Mouse (Mus musculus): ENCODE measurements around the gene Ceacam19. TPM values are rescaled to one million over a fixed set of nuclear protein-coding genes. Genes with fewer than 3 reads are reported as not detected.

The Ceacam19 gene
- total RNA-seq, 2 experiments from 2014 or later = not detected

DNA sequence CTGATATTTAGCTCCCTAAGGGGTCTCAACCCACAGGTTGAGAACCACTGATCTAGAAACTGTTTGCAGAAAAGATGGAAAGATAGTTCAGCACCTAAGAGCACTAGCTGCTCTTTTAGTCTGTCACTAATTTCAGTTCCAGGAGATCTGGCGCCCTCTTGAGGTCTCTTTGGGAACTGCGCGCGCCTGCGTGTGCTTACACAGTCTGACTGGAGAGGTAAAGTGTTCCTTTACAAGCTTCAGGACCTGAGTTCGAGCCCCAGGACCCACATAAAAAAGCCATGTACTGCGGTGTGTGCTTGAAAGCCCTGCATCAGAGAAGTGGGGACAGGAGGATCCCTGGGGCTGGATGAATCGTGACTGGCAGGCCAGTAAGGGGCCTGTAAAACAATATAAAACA lies 2.1 kb upstream of the Ceacam19 start:
- intact Hi-C loops (cut with DNase I) = no loop called here
- peak in 1 of 2 experiments; percentile 27 for DNase-seq

DNA sequence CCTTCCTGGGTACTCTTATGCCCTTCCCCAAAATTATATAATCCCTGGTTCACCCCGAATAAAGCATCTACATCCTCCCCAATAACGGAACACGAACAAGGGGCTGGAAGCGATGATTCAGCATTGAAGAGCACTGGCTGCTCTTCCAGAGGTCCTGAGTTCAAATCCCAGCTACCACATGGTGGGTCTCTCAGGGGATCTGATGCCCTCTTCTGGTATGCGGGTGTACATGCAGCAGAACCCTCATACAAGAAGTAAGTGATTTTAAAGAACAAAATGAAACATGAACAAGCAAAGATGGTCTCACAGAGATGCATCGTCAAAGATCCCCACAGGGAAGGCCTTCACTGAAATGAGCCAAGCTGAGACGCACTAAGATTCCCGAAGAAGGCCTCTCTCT lies 7.0 kb downstream of the Ceacam19 start:
- intact Hi-C loops (cut with DNase I) = no loop called here
- DNase-seq = no peak

GRCm38 (mm10) chr7:19876781-19877425 lies 10.9 kb downstream of the Ceacam19 start:
- intact Hi-C loops (cut with DNase I) = loop anchor here (10.0 kb wide), 1 partner anchor 78 kb away; the partner anchor contains the start of gene Igsf23
- DNase-seq = no peak

- DNase-seq = peak in 1 of 2 experiments; percentile 23
- intact Hi-C loops (cut with DNase I) = loop anchor here (10.0 kb wide), 1 partner anchor 79 kb away; the partner anchor contains the start of gene Igsf23
These were observed 11.7 kb downstream of the Ceacam19 start for GRCm38 (mm10) chr7:19875948-19876682.

GRCm38 (mm10) chr7:19871943-19872601 lies 15.7 kb downstream of the Ceacam19 start:
- intact Hi-C loops (cut with DNase I) = loop anchor here (10.0 kb wide), 1 partner anchor 83 kb away; the partner anchor contains the start of gene Igsf23
- no peak for DNase-seq

DNA sequence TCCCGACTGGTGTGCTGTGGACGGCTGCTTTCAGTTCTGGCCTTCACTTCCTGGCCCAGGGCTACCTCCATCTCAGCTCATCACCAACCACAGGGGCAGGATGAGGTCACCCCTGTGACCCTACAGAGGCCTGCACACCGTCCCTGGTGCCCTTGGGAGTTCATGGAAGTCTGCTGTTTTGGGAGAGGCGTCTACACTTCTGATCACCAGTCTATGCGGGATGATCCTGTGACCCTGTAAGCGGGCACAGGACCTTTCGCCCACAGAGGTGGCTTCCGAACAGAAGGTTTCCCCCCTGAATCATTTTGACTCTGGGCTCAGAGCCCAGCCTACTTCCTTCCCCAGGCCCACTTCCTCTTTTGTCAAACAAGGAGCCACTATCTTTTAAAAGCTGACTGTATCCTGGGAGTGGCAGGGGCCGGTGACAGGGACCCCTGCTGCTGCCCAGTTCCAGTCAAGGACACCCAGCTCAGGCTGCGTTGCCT lies 16.6 kb downstream of the Ceacam19 start:
- intact Hi-C loops (cut with DNase I) = loop anchor here (10.0 kb wide), 1 partner anchor 84 kb away; the partner anchor contains the start of gene Igsf23
- no peak for DNase-seq

DNA sequence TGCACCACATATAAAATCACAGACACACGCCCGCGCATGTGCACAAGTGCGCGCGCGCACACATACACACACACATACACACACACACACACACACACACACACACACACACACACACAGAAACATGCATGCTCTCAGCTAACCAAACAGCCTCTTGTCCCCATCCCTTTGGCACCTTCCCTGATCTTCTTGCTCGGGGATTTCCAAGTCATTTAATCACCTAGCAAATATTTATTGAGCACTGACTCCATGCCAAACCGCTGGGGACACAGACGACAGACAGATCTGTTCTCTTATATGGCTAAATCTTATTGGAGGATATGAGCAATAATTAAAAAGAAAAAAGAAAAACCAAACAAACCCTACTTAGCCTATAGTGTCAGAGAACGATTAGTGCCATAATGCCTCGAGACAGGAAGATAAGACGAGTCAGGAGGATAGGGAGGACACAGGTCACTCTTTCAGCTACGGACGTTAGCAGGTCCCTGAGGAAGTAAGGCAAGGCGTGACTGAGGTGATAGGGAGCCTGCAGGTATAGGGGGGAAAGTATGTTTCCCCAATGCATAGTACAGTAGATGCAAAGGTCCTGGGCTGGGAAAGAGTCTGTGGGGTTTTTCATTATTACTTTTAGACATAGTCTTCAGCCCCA lies 19.9 kb downstream of the Ceacam19 start:
- intact Hi-C loops (cut with DNase I) = no loop called here
- DNase-seq = no peak

- DNase-seq = no peak
- intact Hi-C loops (cut with DNase I) = no loop called here
These were observed 21.3 kb downstream of the Ceacam19 start for GRCm38 (mm10) chr7:19866490-19866889.

GRCm38 (mm10) chr7:19865246-19866036 lies 22.3 kb downstream of the Ceacam19 start:
- no peak for DNase-seq
- intact Hi-C loops (cut with DNase I) = no loop called here

DNA sequence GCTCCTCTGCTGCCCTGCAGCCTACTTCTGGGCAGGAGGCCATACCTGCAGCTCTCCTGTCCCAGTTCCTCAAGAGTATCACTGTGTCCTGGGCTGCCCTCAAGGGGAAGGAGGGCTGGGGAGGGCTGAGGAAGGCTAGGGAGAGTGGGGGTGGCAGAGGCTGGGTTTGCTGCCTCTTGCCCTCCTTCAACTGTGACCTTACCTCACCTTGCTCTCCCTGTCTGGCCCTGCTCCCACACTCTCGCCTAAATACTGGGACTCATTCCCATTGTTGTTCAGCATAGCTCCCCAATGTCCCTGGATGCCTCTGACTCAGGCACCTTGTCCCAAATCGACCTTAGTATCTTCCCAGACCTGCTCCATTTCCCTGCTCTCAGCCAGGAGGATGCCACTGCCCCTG lies 23.5 kb downstream of the Ceacam19 start:
- intact Hi-C loops (cut with DNase I) = no loop called here
- DNase-seq = no peak

DNA sequence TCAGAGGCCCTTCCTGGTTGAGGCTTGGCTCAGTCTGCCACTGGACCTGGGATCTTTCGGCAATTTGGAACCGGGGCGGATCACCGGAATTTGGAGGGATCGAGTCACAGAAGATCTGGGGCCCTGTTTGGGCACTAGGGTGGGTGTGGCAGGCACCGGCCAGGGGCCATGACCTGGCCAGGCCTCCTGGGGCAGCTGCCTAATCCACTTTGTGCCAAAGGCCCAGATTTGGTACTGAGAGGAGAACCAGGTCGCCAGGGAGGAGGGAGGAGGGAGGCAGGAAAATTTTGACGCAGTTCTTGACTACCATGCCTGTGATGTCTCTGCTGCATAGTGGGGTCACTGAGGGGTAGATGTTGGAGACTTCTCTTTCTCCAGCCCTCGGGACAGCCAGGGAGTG lies 26.6 kb downstream of the Ceacam19 start, which contains the start of gene Ceacam16:
Gene Ceacam16 (minus strand): TSS at position 101 of the 400 bp plus-strand sequence.
- intact Hi-C loops (cut with DNase I) = no loop called here

DNA sequence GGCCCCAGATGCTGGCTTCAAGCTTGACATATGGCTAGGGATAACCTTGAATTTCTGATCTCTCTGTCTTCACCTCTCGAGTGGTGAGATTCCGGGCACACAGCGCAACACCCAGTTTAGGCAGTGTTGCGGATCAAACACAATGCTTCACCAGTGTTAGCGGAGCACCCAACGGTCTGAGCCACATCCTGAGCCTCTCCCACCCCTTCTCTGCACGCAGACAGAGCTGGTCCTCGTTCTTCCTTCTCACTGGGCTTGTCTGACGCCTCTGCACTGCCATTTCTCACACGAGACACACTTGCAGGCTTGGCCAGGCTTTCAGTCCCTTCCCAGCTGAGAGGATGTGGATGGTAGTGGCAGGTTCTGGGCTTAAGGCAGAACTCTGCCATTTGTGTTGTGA lies 28.0 kb downstream of the Ceacam19 start:
- intact Hi-C loops (cut with DNase I) = no loop called here
- no peak for DNase-seq

More for the DNA sequence above, 26.6 kb downstream of the Ceacam19 start, which contains the start of gene Ceacam16:
- DNase-seq = no peak

DNA sequence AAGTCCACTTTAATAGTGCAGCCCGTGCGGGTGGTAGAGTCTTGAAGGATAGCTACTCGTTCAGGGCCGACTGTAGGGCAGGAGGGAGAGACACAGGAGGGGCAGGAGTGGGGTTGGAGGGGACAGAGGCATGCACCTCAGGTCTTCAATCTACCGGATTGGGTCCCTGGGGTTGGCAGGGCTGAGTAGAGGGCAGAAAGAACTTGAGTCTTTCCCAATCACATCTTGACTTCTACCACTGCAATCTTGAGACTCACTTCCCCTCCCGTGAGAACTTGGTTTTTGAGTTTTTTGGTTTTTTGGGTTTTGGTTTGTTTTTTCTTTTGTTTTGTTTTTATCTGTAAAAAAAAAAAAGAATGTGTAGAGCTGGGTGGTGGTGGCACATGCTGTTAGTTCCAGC lies 31.5 kb downstream of the Ceacam19 start:
- DNase-seq = no peak
- intact Hi-C loops (cut with DNase I) = no loop called here

GRCm38 (mm10) chr7:19855663-19856062 lies 32.1 kb downstream of the Ceacam19 start:
- intact Hi-C loops (cut with DNase I) = no loop called here
- no peak for DNase-seq

DNA sequence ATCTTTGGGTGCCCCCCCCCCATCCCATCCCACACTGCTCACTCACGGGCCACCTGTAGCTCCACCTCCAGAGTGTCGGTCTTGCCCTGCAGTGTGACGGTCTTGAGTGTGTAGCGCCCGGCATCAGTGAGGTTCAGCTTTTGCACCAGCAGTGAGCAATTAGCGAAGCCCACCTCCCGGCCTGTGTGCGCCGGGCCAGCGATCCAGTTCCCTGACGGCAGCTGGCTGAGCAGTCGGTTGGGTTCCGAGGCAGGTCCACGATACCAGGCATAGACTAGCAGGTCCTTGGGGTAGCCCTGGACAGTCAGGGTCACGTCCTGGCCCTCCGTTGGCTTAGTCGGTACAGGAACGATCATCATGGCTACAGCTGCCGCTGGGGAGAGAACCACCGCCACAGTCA lies 34.2 kb downstream of the Ceacam19 start:
- intact Hi-C loops (cut with DNase I) = no loop called here

GRCm38 (mm10) chr7:19851858-19852570 lies 35.8 kb downstream of the Ceacam19 start, which contains the start of gene Gm19345:
TSS of gene Gm19345 (plus strand) at chr7:19852003.
- no peak for DNase-seq
- intact Hi-C loops (cut with DNase I) = no loop called here

More for the DNA sequence above, 34.2 kb downstream of the Ceacam19 start:
- DNase-seq = no peak

DNA sequence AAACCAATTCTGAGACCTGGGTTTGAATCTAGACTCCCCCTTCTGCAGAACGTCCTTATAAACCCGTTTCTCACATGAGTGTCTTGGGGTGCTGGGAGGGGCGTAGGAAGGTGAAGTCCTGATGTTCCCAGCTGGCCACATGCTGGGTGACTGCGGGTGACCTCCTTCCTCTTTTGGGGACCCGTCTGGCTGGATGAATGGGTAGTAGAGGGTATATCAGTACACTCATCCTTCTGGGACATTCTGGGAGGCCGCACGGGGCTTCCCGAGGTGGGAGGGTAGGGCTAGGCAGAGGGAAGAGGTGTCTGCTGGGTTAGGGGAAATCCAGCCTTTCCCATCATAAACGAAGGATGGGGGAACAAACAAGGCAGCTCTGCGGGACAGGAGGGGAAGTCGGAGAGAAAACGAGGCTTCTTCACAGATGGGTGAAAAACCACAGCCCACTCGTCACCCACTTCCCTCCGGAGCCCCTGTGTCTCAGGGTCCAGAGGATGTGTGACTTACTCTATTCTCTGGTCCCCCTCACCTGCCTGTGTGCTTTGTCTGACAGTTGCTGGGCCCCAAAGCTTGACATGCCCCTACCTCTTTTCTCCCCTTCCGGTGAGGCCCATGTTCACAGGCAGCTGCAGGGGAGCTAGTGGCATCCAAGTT lies 43.1 kb downstream of the Ceacam19 start:
- no peak for DNase-seq
- intact Hi-C loops (cut with DNase I) = loop anchor here (5.0 kb wide), 1 partner anchor 92 kb away; the partner anchor contains the start of gene Nectin2

DNA sequence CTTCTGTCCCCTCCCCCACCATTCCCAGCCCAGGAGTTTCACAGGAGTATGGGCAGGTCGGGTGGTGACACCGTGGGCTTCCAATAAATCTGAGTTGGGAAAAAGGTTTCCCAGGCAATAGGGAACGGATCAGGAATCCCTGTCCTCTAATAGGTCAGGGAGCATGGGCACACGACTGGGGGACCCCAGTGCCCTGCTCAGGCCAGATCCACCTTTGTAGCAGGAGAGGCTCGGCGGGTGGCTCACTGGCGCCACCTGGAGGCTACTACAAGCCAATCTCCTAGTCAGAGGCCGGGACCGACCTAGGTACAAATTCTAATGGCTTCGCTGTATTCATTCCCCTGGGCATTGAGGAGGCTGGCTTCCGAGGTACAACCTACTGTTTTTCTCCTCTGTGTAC lies 44.2 kb downstream of the Ceacam19 start:
- DNase-seq = peak; percentile 62 to 67
- intact Hi-C loops (cut with DNase I) = loop anchor here (1.0 to 5.0 kb wide), 2 partner anchors 40 to 91 kb away; partner anchors contain the start of gene Nectin2
